Mouse (Mus musculus): ENCODE results near the gene Lrp1.
"Not testable (repeated sequence)": the region's sequence is repeated elsewhere in the genome, so short reads cannot be mapped to it uniquely, and the experiment has no call there.

The Lrp1 gene

DNA sequence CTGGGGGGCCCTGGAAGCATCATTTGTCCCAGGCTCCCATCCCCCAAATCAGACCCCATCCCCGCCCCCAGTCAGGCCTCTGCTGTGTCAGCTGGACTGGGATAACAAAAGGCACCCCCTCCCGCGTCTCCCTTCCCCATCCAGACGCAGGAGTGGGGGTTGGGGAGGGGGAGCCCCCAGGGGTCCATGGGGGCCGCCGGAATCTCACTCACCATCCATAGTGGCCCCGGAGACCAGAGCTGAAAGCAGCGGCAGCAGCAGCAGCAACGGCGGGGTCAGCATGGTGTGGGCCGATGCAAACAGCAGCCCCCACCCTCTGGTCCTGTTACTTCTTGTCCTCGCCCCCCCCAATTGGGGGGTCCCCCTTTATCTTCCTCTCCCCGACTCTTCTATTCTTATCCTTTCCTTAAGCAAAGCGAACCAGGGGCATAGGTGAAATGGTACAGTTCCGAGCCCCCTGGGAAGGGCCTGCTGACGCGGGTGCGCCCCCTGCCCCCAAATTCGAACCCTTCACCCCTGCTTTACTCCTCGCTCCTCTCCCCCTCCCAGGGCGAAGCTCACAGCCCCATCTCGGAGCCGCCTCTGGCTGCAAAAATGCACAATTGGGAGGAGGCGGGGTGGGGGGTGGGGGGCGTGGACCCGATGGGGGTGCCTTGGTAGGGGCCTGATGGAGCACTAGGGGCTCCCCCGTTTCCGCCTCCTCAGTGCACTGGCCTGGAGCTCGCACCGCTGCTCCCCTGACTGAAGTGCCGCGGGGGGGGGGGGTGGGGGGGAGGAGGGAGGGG, at the start of gene Lrp1:
TSS of gene Lrp1 (minus strand) at position 743 of the 785 bp plus-strand sequence.
- DNase-seq (ENCODE audit: inconsistent age in 2 of 2, low spot score in 1 of 2) = peak; percentile 68 to 82

DNA sequence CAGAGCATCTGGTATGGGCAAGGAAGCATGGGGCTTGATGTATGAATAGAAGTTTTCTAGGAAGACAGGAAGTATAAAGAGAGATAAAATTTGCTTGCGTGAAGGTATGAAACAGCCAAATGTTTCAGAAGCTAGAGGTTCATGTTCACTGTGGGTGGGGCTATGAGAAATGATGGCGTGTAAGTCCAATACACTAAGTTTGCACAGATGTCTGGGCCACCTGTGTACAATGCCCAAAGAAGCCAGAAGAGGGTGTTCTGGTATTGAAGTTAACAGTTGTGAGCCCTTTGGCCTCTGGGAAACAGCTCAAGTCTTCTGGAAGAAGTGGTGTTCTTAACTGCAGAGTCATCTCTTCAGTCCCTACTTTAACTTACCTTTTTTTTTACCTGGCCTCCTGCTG, 49.2 kb upstream of the Lrp1 start:
- DNase-seq (ENCODE audit: inconsistent age in 2 of 2, low spot score in 1 of 2) = no peak

DNA sequence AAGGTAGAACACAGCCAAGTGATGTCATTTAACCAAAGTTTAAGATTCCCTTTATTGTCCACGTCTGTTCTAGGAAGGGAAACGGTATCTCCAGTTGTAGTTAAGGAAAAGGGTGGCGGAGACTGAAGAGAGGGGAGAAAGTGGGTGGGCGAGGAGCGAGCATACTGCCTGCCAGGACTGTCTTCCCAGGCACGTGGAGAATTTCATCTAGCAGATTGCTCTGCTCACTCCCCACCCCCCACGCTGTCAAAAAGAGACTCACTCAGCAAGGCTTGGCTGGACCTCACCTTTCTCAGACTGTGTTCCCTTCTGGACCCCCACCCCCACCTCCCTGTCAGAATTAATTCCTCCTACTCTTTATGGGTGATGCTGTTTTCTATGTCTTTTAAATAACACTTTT, 48.2 kb upstream of the Lrp1 start:
- DNase-seq (ENCODE audit: inconsistent age in 2 of 2, low spot score in 1 of 2) = peak in 1 of 2 experiments; percentile 58

DNA sequence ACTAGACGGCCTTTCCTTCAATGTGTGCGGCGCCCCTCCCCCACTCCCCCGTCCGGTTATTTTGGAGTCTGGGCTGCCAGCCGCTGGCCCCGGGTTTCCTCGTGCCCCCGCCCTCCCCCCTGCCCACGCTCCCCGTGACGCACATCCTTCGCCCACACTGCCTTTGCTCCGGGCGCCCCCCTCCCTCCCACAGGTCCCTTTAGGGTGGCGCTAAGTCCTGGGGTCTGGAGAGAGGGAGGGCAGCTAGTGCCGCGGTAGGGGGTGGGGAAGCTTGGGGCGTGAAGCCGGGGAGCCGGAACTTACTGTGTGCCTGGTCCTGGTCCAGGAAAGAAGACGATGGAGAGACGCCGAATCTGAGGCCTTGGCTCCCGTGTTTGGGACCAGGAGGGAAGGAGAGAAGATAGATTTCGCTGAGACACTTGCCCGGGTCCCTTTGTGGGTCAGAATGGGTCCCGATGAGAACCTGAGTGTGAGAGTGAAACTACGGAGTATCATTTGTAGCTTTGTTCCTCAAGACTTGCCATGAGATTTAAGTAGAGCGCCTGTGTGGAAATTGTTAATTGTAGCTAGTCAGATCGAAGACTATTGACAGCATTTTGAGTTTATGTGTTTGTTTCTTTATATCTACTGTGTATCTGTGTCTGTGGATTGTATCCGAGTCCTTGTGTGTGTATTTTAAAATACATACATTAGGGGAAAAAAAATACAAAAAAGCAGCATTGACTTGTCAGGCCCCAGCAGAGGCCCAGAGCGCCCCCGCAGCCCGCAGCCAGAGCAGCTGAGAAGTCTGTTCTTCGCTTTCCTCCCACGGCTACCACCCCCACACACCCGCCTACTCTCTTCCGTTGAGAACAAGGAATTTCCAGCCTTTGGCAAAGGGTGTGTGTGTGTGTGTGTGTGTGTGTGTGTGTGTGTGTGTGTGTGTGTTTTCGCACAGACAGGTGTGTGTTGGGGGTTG, 47.4 kb upstream of the Lrp1 start, which contains the start of gene Nab2:
TSS of gene Nab2 (minus strand) at position 476 of the 958 bp plus-strand sequence.
- peak; percentile 90 to 94 for DNase-seq (ENCODE audit: inconsistent age in 2 of 2, low spot score in 1 of 2)

DNA sequence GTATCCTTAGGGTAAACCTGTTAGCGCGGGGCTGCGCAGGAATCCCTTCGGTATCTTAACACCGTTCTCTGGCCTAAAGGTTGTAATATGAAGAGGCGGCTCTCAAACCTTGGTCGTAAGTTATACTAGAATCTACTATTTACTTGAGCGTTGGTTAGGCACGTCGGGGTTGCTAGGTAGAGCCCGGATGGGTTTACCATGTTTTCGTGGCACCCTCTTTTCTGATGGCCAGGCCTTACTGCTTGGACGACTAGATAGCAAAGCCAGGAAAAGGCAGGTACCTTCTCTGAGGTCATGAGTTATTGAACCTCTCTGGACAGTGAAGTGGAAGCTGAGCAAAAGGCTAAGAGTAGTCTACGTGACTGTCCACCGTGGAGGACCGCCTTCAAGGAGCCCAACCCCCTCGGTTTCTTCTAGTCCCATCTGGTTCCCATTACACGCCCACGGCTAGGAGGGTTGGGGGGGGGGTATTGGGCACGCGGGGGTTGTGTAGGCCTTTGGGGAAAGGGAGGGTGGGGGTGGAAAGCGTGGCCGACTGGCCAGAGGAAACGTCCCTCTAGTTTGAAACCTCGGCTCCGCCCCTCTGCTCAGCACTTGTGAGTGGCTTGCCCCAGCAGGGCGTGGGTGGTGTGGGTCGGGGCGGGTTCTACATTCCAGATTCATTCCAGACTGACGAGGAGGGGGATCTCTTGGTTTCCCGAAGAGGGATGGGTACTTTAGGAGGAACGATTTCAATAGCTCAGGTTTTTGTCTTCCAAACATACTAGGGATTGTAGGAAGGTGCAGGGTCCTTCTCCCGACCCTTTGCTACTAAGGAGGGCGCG, 46.5 kb upstream of the Lrp1 start:
- DNase-seq (ENCODE audit: inconsistent age in 2 of 2, low spot score in 1 of 2) = peak; percentile 94 to 95

DNA sequence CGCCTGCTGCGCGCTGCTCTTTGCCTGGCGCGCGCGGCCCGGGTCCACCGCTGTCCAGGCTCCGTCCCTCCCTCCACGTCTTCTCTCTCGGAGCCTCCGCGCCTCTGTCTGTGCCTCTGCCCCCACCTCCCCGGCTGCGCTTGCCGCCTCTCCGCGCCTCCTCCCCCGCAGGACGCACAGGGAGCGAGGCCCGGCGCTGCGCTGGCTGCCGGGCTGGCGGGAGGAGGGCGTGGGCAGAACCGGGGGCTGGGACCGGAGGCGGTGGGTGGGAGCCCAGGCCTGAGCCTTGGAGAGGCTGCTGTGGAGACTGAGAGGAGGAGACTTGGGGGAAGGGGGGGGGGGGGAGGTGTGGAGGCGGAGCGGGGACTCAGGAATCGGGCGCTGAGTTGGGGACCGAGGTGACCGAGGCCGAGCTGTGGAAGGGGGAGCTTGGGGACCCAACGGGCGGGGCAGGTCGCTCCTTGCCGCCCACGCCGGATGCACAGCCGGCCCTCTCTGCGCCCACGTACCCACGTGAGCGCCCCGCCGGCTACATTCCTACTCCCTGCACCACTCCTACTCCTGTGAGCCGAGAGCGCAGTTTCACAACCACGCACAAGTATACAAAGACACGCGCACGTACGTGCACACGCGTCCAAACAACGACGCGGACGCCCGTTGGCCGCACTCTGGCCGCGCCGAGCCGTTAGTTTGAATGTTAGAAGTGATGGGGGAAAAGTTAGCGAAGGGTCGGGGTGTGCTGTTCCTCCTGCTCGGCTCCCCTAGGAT, 45.7 kb upstream of the Lrp1 start, which contains the start of gene Nemp1:
TSS of gene Nemp1 (plus strand) at position 401 of the 768 bp plus-strand sequence.
- DNase-seq (ENCODE audit: inconsistent age in 2 of 2, low spot score in 1 of 2) = peak; percentile 96

DNA sequence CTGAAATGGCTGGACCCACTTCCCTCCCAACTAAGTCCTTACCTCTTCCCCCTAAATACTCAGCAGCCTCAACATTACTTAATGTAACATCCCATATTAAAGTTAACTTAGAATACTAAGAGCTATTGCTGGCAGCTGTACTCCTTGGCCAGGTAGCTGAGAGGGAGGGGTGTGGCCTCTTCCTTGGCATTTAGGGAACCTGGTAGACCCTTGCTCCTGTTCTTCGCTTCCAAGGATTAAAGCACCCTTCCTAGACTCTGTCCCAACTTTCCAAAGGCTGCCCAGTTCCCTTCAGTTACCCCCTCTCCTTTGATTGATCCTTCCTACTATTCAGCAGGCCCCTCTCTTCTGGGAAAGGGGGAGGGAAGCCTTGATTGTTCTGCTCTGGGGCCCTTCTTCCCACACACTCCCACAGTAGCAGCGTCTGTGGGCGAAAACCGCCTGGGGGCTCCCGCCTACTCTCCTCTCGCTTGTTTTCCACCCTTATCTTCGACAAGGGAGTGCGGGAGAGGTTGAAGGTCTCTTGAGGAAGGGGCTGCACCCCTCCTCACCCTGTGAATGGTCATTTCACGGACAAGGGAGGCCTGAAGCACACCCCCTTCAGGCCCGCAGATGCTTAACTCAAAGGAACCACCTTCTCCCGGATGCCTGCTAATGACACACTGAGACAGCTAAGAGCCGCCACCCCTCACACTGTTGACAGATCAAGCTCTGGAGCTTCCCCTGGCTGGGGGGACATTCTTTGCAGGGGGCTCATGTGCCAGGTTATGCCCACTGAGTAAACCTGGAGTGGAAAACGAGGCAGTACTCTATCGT, 44.6 kb upstream of the Lrp1 start:
- peak; percentile 57 to 75 for DNase-seq (ENCODE audit: inconsistent age in 2 of 2, low spot score in 1 of 2)

DNA sequence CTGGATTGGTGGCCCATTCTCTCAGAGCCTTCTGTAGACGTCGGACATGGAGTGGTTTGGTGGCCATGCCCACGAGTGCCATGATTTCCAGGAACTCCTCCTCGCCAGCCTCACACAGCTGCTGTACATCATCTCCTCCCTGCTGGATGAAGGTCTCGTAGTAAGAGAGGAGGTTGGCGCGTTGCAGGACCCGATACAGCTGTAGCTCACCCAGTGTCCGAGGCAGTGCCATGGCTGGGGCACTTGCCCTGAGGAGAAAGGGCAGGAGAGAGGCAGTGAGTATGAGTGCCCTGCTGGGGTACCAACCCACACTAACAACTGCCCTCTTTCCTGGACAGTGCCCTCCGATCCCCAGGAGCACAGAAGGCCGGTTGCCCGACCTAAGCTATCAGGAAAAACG, 43.9 kb upstream of the Lrp1 start:
- DNase-seq (ENCODE audit: inconsistent age in 2 of 2, low spot score in 1 of 2) = no peak

DNA sequence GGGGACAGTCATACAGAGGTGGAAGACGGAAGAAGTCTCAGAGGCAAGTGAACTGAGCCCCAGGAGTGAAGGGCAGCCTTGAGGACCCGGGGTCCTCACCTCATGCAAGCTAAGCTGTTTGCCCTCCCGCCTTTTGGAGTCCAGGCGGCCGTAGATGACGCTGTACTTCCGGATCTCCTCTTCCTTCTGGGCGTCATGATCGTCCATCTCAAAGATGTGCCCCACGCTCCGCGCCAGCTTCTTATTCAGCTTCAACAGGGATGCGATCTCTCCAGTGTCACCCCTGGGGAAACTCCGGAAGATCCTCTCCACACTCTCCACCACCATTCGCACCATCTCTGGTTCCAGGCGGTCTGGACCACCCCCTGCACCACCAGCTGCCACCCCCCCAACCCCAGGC, 43.2 kb upstream of the Lrp1 start:
- DNase-seq (ENCODE audit: inconsistent age in 2 of 2, low spot score in 1 of 2) = no peak

DNA sequence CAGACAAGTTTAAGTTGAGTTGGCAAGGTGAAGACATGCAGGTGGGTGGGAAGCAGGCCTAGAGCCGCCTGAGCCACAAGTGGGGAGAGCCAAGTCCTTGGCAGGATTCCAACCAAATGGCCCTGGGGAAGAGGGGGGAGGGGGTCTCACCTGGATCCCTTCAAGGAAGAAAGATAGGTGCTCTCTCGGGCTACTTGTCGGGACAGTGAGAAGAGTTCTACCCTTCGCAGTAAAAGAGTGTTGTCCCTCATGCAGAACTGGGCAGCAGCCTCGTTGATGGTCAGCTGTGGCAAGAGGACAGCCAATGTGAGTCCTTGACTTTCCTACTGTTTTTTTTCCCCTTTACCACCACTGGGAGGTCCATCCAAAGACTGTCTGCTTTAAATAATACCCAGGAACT, 42.6 kb upstream of the Lrp1 start:
- DNase-seq (ENCODE audit: inconsistent age in 2 of 2, low spot score in 1 of 2) = peak in 1 of 2 experiments; percentile 71

DNA sequence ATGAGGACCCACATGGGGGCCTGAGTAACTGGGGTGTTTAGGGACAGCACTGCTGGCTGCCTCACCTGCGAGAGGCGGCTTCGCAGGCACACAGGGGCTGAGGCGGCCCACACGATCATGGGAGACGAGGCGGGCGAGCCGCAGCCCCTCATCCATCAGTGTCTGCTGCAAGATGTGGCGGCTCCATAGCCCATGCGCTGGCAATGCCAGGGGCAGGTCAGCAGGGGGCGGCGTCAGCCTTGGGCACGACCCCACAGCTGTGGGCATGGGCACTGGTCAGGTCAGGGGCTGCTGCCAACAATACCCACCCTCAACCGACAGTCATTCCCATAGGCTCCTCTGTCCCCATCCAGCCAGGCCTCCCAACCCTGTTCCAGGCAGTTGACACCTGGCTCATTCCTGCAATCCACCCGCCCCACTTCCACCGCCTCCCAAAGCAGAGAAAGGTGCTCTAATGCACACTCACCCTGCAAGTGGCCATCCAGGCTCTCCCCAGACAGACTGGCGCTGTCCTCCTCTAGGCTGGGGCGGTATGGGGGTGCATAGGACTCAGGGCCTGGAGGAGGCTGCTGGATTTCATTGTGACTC, 41.8 kb upstream of the Lrp1 start:
- peak in 1 of 2 experiments; percentile 68 for DNase-seq (ENCODE audit: inconsistent age in 2 of 2, low spot score in 1 of 2)

DNA sequence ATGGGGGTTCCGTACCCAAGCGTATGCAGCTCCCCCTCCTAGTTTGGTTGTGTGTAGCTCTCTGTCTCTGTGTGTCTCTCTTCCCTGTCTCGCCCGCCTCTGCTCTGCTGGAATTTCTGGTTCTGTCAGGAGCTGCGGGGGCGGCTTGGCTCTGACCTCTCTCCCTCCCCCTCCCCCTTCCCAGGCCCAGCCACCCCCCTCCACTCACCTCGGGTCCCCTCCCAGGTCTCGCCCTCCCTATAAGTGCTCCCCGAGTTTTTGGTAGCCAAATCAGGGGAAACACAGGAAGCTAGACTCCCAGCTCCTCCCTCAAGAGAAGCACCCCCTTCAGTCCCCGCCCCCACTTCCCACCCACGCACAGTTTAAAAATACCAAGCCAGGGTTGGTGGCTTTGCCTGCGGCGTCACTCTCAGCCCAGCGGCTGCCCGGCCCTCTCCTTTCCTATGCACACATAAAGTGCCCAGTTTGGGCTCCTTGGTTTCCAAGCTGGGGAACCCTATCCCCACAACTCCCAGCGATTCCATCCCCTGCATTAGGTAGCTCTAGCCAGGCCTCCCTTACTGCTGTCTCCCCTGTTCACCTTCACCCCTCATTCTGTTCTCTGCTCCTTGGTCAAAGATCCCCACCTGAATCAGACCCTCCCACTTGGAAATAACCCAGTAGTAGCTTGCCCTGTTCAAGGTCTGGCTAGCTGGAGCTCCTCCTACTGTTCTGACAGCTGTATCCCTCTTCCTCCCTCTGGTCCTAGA, 41.1 kb upstream of the Lrp1 start:
- DNase-seq (ENCODE audit: inconsistent age in 2 of 2, low spot score in 1 of 2) = peak; percentile 83 to 96

DNA sequence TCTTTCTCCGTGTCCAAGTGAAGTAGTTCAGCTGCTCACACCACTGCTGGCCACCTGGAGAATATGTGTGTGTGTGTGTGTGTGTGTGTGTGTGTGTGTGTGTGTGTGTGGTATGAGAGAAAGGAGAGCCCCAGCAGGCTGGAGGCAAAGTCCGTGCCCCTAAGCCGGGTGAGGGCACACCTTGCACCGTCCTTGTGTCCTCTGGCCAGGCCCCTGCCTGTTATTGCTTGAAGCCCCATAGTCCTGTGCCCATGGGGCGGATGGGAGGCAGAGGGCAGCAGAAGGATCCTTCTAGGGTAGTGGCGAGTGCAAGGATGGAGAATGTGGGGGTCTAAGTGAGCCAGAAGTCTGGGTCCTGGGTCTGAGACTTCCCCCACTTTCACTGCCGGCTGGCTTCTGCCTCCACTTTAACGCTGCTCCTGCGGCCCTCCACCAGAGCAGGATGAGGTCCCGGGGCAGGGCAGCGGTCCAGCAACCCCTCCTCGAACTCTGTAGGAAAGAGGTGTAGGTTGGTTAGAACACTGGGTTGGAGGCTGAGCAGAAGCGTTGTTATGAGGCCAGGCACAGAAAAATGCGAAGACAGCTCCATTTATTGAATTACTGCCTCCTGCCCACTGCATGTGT, 40.5 kb upstream of the Lrp1 start:
- DNase-seq (ENCODE audit: inconsistent age in 2 of 2, low spot score in 1 of 2) = peak; percentile 55 to 84

DNA sequence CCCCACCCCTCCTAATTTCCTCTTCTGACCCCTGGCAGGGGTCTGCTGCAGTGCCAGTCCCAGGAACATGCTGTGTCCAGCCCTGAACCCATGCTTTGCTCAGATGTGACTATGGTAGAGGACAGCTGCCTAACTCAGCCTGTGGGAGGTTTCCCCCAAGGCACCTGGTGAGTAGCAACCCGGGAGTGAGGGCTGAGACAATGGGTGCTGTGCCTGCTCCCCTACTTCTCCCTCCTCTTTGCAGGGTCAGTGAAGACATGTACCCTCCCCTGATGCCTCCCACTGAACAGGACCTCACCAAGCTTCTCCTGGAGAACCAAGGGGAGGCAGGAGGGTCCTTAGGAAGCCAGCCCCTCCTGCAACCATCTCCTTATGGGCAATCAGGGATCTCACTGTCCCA, 38.6 kb upstream of the Lrp1 start:
- no peak for DNase-seq (ENCODE audit: inconsistent age in 2 of 2, low spot score in 1 of 2)

DNA sequence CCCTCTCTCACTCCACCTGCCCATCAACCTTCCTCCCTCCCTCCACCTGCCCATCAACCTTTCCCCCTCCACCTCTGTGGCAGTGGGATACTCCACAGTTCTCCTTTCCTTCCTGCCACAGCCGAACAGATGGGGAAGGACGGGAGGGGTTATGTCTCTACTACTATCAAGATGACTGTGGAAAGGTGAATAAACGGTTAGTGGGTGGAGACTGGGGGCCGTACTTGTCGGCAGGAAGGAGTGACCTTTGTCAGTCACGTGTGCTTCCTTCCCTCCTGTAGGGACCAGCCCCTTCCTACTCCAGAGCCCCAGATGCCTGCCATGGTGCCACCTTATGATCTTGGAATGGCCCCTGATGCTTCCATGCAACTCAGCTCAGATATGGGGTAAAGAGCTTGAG, 37.1 kb upstream of the Lrp1 start:
- DNase-seq (ENCODE audit: inconsistent age in 2 of 2, low spot score in 1 of 2) = no peak

DNA sequence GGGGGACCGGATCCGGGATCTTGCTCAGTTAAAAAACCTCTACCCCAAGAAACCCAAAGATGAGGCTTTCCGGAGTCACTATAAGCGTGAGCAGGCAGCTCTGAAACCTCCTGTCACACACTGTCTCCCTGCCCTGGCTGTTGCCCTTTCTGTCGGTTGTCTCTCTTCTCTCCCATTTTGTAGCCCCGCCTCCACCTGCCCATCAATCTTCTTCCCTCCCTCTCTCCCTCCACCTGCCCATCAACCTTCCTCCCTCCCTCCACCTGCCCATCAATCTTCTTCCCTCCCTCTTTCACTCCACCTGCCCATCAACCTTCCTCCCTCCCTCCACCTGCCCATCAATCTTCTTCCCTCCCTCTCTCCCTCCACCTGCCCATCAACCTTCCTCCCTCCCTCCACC, 36.7 kb upstream of the Lrp1 start:
- DNase-seq (ENCODE audit: inconsistent age in 2 of 2, low spot score in 1 of 2) = not testable (repeated sequence)

DNA sequence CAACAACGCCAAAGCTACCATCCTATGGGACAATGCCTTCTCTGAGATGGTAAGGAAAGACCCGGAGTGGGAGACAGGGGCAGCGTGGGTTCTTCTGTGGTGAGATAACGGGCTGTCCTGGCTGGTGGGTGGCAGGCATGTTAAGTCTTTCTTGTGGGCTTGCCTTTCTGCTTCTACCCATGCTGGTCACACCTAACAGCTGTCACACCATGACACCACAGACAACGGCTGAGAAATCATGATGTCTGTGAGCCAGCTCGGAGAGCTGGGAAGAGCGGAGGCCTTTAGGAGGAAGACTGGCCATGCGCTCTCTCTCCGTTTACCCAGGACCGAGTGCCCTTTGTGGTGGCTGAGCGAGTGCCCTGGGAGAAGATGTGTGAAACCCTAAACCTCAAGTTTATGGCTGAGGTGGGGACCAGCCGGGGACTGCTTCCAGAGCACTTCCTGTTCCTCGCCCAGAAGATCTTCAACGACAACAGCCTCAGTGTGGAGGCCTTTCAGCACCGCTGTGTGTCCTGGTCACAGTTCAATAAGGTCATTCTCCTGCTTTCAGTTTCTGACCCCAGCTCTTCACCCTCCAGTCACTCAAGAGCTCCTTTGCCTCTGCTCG, 34.1 kb upstream of the Lrp1 start:
- DNase-seq (ENCODE audit: inconsistent age in 2 of 2, low spot score in 1 of 2) = no peak

All from adrenal gland, adult (tissue).